Mouse (Mus musculus) frontal cortex, adult (tissue): Measurements from ENCODE around the gene Selenoo.

ENCODE experiments used
- ATAC-seq: cut with Nextera tagmentation; 2 replicates; pipeline ENCODE4 v1.9.2; 2017; ENCODE audit warnings: mild to moderate bottlenecking, moderate library complexity, mixed read lengths; ENCODE audit not compliant: low TSS enrichment

Gene Selenoo

GRCm38 (mm10) chr15:89125351-89125750 lies 36.5 kb downstream of the Selenoo start:
- ATAC-seq, result no peak

- ATAC-seq, result no peak
Observed at GRCm38 (mm10) chr15:89126622-89127021, 37.7 kb downstream of the Selenoo start.

GRCm38 (mm10) chr15:89127364-89127940 lies 38.6 kb downstream of the Selenoo start:
- ATAC-seq, result no peak

DNA sequence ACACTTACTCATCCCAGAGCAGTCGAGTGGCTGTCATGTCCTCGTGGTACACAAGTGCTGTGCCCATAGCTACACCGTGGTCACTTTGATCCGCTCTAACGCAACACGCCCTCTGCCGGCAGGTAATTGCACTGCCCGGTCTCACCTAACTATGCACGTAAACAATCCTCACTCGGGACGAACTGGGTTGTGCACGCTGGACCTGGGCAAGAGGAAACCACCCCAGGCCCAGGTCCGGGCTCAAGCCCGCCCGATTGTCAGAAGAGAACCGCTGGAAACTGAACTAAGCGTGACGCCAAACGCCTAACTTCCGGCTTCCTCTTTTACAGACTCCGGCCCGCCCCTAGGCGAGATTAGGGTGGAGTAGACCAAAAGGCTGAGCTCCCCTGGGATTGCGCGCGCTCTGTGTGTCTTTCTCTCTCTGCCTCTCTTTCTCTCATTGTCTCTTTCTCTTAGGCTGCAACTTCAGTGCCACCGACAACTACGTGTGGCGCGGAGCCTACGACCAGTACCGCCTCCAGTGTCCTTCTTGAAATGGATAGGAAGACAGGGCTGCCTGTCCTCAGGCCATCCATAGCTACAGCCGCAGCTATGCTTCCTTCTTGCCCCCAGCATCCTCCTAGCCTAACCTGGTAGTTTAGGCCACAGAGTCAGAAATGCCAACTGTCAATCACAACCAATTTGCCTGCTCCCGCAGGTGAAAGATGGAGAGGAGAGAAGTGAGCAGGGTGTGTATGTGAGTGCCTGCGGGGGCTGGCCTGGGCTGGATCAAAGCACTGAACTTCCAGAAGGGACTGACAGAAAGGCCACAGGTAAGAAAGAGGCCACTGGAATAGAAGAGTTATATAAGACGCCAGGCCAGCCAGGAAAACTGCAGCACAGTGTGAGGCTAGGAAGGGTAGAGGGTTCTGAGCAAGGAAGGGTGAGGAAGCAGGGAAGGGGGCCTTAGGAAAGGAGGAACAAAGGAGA lies 39.8 kb downstream of the Selenoo start, which contains the start of gene Hdac10:
Hdac10 (minus strand) TSS at position 319 of the 969 bp plus-strand sequence.
- ATAC-seq, result peak; percentile 82

DNA sequence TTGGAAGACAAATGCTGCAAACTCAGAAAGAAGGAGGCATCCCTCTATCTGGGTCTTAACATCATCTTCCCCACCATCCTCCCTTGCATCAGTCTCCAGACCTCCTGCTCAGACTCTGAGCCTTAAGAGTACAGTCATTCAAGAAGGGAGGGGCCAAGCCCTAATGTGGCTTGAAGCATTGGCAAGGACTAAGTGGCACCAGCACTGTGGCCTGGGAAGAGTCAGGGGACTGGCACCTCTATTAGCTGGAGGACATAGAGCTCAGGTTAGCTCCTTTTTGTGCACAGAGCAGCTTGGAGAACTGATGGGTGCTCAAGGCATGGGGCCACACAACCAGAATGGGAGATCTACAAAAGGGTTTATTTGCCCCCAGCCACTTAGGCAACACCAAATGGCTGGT lies 41.4 kb downstream of the Selenoo start:
- no peak for ATAC-seq

DNA sequence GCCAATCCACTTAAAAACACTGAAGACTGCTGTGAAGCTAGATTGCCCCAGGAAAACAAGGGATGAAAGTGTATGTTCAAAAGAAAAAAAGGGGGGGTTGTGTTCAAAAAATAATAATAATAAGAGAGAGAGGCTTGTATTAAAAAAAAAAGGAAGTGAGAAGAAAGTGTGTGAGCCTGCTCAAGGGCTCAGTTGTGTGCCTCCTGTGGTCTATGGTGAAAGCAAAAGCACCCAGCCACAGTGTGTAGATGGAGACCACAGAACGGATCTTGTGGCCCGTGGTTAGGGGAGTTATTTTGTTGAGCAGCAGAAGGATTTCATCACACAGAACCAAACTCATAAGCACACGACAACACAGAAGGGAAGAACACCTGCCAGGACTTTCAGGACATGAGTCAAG lies 42.4 kb downstream of the Selenoo start:
- no peak for ATAC-seq

GRCm38 (mm10) chr15:89136461-89137155 lies 47.7 kb downstream of the Selenoo start:
- no peak for ATAC-seq

DNA sequence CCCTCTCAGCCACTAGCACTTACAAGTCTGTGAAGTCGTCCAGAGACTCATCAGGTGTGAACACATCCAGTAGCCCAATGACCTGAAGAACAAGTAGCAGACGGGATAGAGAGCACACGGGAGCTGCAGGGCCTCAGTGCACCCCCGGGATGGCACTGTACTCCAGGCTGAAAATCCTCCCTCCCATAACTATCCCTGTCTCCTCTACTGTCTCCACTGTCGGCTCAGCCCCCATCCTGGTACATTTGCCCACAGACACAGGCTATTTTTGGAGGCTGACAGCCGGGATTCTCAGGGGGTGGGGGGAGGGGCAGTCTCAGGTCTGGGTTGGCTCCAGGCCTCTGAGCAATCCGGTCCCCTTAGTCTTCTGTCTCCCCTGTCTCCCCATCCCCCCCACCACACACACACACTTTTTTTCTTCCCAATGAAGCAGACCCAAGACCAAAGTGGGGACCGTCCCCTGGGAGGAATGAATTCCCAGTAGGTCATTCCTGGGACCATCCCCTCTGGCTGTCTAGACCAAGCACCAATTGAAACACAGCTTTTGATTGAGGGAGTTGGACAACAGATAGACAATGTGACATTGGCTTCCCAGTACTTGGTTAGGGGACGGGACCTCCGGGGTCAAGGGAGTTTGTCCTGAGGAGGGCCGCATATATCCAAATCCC lies 48.6 kb downstream of the Selenoo start:
- peak; percentile 48; the same call in 1 of the 2 replicates for ATAC-seq

- ATAC-seq, result no peak
Observed at GRCm38 (mm10) chr15:89138046-89138405, 49.1 kb downstream of the Selenoo start.

- ATAC-seq, result no peak
Observed at GRCm38 (mm10) chr15:89138531-89138930, 49.6 kb downstream of the Selenoo start.

DNA sequence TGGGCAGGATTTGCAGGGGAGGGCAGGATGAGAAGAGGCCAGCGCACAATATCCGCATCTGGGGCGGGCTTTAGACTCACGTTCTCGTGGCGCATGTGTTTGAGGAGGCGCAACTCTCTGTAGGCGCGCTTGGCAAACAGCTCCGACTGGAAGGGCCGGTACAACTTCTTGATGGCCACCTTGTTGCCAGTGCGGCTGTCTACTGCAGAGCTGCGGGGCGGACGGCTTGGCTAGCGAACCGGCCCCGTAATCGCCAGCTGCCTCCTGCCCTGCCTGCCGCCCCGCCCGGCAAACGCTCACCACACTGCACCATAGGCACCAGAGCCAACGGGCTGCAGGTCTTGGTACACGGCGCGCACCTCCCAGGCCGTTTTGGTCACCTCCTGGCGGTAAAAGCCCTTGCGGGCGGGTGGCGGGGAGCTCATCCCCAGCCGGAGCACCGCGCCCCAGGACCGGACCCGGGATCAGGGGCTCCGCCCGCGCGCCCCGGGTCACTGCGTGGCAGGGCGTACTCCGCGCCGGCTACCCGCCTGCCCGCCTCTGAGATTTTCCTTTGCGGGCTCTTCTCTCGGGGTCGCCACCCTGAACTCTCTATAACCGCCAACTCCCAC lies 51.3 kb downstream of the Selenoo start:
- peak; percentile 61 for ATAC-seq

- ATAC-seq, result peak; percentile 22; the same call in 1 of the 2 replicates
Observed at GRCm38 (mm10) chr15:89140659-89141252, 51.9 kb downstream of the Selenoo start, which contains the start of gene Mapk12. Mapk12 (minus strand) TSS chr15:89140703.

GRCm38 (mm10) chr15:89141443-89141842 lies 52.6 kb downstream of the Selenoo start:
- ATAC-seq, result no peak

DNA sequence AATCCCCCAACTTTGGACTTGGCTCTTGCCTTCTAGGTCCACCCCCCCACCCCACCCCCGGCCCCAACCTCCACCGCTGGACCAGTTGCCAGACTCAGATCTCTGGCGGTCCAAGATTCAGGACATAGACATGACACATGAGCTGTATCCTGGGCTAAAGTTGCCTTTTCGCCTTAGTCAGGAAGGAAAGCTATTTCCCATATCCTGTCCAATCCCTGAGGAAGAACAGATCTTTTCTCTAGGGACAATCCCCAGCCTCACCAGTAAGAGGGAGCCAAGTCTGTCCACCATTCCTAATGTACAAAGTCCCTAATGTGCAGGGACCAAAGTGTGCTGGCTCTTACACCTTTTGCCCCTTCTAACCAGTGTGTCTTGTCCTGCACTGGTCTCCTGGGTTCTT lies 53.0 kb downstream of the Selenoo start:
- no peak for ATAC-seq

GRCm38 (mm10) chr15:89143134-89143533 lies 54.2 kb downstream of the Selenoo start:
- no peak for ATAC-seq

GRCm38 (mm10) chr15:89144965-89145364 lies 56.1 kb downstream of the Selenoo start:
- ATAC-seq, result no peak

DNA sequence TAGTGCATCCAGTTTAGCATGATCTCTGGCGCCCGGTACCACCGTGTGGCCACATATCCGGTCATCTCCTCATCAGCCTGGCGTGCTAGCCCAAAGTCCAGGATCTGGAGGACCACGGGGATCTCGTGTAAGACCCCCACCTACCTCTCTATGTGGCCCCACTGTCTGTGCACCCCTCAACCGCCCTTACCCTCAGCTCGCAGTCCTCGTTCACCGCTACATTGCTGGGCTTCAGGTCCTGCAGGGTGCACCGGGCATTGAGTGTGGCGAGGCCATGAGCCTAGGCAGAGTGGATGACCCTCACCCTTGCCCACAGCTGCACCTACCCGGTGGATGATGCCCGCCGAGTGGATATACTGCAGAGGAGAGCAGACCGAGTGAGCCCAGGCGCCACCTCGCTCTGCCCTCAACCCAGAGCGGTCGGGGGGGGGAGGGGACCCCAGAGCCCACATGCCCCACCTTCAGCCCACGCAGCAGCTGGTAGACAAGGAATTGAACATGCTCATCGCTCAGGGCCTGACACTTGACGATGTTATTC lies 57.0 kb downstream of the Selenoo start:
- no peak for ATAC-seq

- peak; percentile 56; the same call in 1 of the 2 replicates for ATAC-seq
Observed at GRCm38 (mm10) chr15:89146537-89146936, 57.7 kb downstream of the Selenoo start.

- ATAC-seq, result peak; percentile 11; the same call in 1 of the 2 replicates
Observed at GRCm38 (mm10) chr15:89147024-89147423, 58.1 kb downstream of the Selenoo start.

- no peak for ATAC-seq
Observed at GRCm38 (mm10) chr15:89147456-89147855, 58.6 kb downstream of the Selenoo start.

- no peak for ATAC-seq
Observed at GRCm38 (mm10) chr15:89147895-89148294, 59.0 kb downstream of the Selenoo start.
